Mouse (Mus musculus) lung, embryonic 15.5 days (tissue): ENCODE results near the gene Sfxn4. TPM values are rescaled to one million over a fixed set of nuclear protein-coding genes. Genes with fewer than 3 reads are reported as not detected.
"Not testable (repeated sequence)": the region's sequence is repeated elsewhere in the genome, so short reads cannot be mapped to it uniquely, and the experiment has no call there.

ENCODE experiments used
- ATAC-seq: fragments of 200-750 bp; cut with Nextera tagmentation; 2 replicates; pipeline ENCODE4 v1.8.0; 2017; ENCODE audit warnings: moderate number of reproducible peaks, borderline replicate concordance; ENCODE audit not compliant: low FRiP score, low TSS enrichment; ENCODE audit errors: extremely low read depth
- H3K27ac ChIP-seq: fragments of 300-500 bp; sonication (generic); 2 replicates; pipeline ENCODE4 v1.5.1; 2015; ENCODE audit warnings: moderate library complexity, mild to moderate bottlenecking, inconsistent platforms
- H3K27me3 ChIP-seq: fragments of 300-500 bp; sonication (generic); 2 replicates; pipeline ENCODE4 v1.6.1; 2015; ENCODE audit warnings: inconsistent platforms
- H3K36me3 ChIP-seq: fragments of 300-500 bp; sonication (generic); 2 replicates; pipeline ENCODE4 v1.6.1; 2015; ENCODE audit warnings: inconsistent platforms
- H3K4me1 ChIP-seq: fragments of 300-500 bp; sonication (generic); 2 replicates; pipeline ENCODE4 v1.6.1; 2015; ENCODE audit warnings: inconsistent platforms
- H3K4me2 ChIP-seq: fragments of 300-500 bp; sonication (generic); 2 replicates; pipeline ENCODE4 v1.6.1; 2015; ENCODE audit warnings: inconsistent platforms, mild to moderate bottlenecking, moderate library complexity
- H3K4me3 ChIP-seq: fragments of 300-500 bp; sonication (generic); 2 replicates; pipeline ENCODE4 v1.5.1; 2015; ENCODE audit warnings: mild to moderate bottlenecking, inconsistent platforms
- H3K9ac ChIP-seq: fragments of 300-500 bp; sonication (generic); 2 replicates; pipeline ENCODE4 v1.6.1; 2015; ENCODE audit warnings: inconsistent platforms
- H3K9me3 ChIP-seq: fragments of 300-500 bp; sonication (generic); 2 replicates; pipeline ENCODE4 v1.6.1; 2016; ENCODE audit warnings: inconsistent platforms
- WGBS: fragments of 180-500 bp; shearing (Covaris S2); methylation state at CpG from one replicate; pipeline ENCODE4 v1.1.7; 2015; 5-methylcytosine and 5-hydroxymethylcytosine counted together
- polyA plus RNA-seq: library from polyadenylated mRNA; unstranded; fragments of >200 nt; fragmentation: Nextera tagmentation; extraction: Ambion mirVana; gene quantifications from 2 replicates; pipeline ENCODE4 v1.2.1, GENCODE M21; 2015

Gene Sfxn4
- polyA plus RNA-seq, 1 experiment from 2014 or later: 7.1 TPM

GRCm38 (mm10) chr19:60887637-60888036, 26.4 kb upstream of the Sfxn4 start:
- WGBS: 74% methylated on average over 2 of the region's 2 CpGs
- Histone ChIP-seq H3K4me2 (no peak overlapping the region), H3K9ac (no peak overlapping the region), H3K27me3 (no peaks in the 10 kb centered on the region), H3K9me3 (no peaks in the 10 kb centered on the region), H3K4me3 (no peak overlapping the region), H3K36me3 (no peaks in the 10 kb centered on the region), H3K27ac (no peak overlapping the region), H3K4me1 (peaks cover 25% of the 10 kb centered on the region)
- ATAC-seq: no peak

GRCm38 (mm10) chr19:60883129-60883528, 21.9 kb upstream of the Sfxn4 start:
- H3K36me3 ChIP-seq: no peaks in the 10 kb centered on the region
- no peak for ATAC-seq
- no peak overlapping the region for H3K9ac ChIP-seq
- H3K4me3 ChIP-seq: no peak overlapping the region
- WGBS: 8% methylated on average over 3 of the region's 3 CpGs
- no peaks in the 10 kb centered on the region for H3K4me1 ChIP-seq
- H3K27ac ChIP-seq: no peak overlapping the region
- no peaks in the 10 kb centered on the region for H3K27me3 ChIP-seq
- H3K9me3 ChIP-seq: no peaks in the 10 kb centered on the region
- no peak overlapping the region for H3K4me2 ChIP-seq

- H3K4me2 ChIP-seq: peak within 1 kb of the TSS; percentile 63
- WGBS: under 1% methylated on average over 28 of the region's 28 CpGs
- peak; percentile 97 for ATAC-seq
- H3K9ac ChIP-seq: peak within 1 kb of the TSS; percentile 66
- H3K36me3 ChIP-seq: peaks cover 10% of the 10 kb centered on the region
- peaks cover 14% of the 10 kb centered on the region for H3K4me1 ChIP-seq
- H3K4me3 ChIP-seq: peak within 1 kb of the TSS; percentile 66
- H3K27ac ChIP-seq: peak within 1 kb of the TSS; percentile 73
- no peaks in the 10 kb centered on the region for H3K27me3 ChIP-seq
- no peaks in the 10 kb centered on the region for H3K9me3 ChIP-seq
Observed at GRCm38 (mm10) chr19:60874064-60874694, 12.9 kb upstream of the Sfxn4 start, which contains the start of gene Prdx3. TSS of gene Prdx3 (minus strand) at chr19:60874556.

- Histone ChIP-seq H3K4me2 (peak overlapping the region; percentile 63), H3K36me3 (peaks cover 12% of the 10 kb centered on the region), H3K9me3 (no peaks in the 10 kb centered on the region), H3K27me3 (no peaks in the 10 kb centered on the region), H3K27ac (peak overlapping the region; percentile 73), H3K9ac (peak overlapping the region; percentile 66), H3K4me1 (peaks cover 14% of the 10 kb centered on the region), H3K4me3 (peak overlapping the region; percentile 66)
- 10% methylated on average over 4 of the region's 4 CpGs for WGBS
- no peak for ATAC-seq
Observed at GRCm38 (mm10) chr19:60873501-60873900, 12.2 kb upstream of the Sfxn4 start.

- 18% methylated on average over 1 of the region's 1 CpGs for WGBS
- no peak overlapping the region for H3K27ac ChIP-seq
Observed at GRCm38 (mm10) chr19:60872272-60872671, 11.0 kb upstream of the Sfxn4 start.

GRCm38 (mm10) chr19:60871366-60871765, 10.1 kb upstream of the Sfxn4 start:
- H3K4me2 ChIP-seq: no peak overlapping the region
- H3K9ac ChIP-seq: no peak overlapping the region
- H3K36me3 ChIP-seq: peaks cover 27% of the 10 kb centered on the region
- 89% methylated on average over 5 of the region's 5 CpGs for WGBS
- ATAC-seq: no peak
- no peaks in the 10 kb centered on the region for H3K27me3 ChIP-seq
- H3K4me3 ChIP-seq: no peak overlapping the region
- peaks cover 14% of the 10 kb centered on the region for H3K4me1 ChIP-seq
- no peaks in the 10 kb centered on the region for H3K9me3 ChIP-seq
- H3K27ac ChIP-seq: no peak overlapping the region

More at GRCm38 (mm10) chr19:60872272-60872671, 11.0 kb upstream of the Sfxn4 start:
- H3K9me3 ChIP-seq: no peaks in the 10 kb centered on the region
- H3K27me3 ChIP-seq: no peaks in the 10 kb centered on the region
- ATAC-seq: no peak
- no peak overlapping the region for H3K9ac ChIP-seq
- peaks cover 14% of the 10 kb centered on the region for H3K4me1 ChIP-seq
- H3K4me2 ChIP-seq: no peak overlapping the region
- peaks cover 21% of the 10 kb centered on the region for H3K36me3 ChIP-seq
- no peak overlapping the region for H3K4me3 ChIP-seq

- Histone ChIP-seq H3K4me2 (no peak overlapping the region), H3K27me3 (no peaks in the 10 kb centered on the region), H3K9me3 (no peaks in the 10 kb centered on the region), H3K27ac (no peak overlapping the region), H3K36me3 (peaks cover 30% of the 10 kb centered on the region), H3K4me1 (peaks cover 14% of the 10 kb centered on the region), H3K4me3 (no peak overlapping the region), H3K9ac (no peak overlapping the region)
- ATAC-seq: no peak
- 88% methylated on average over 1 of the region's 1 CpGs for WGBS
Observed at GRCm38 (mm10) chr19:60870489-60870888, 9.2 kb upstream of the Sfxn4 start.

- not testable (repeated sequence) for H3K27ac ChIP-seq, H3K4me2 ChIP-seq, H3K27me3 ChIP-seq, H3K9me3 ChIP-seq, ATAC-seq, H3K9ac ChIP-seq, H3K4me1 ChIP-seq, H3K4me3 ChIP-seq
- 90% methylated on average over 4 of the region's 4 CpGs for WGBS
- peaks cover 51% of the 10 kb centered on the region for H3K36me3 ChIP-seq
Observed at GRCm38 (mm10) chr19:60866169-60866568, 4.9 kb upstream of the Sfxn4 start.

- Histone ChIP-seq H3K27me3 (no peaks in the 10 kb centered on the region), H3K4me2 (no peak overlapping the region), H3K4me1 (no peaks in the 10 kb centered on the region), H3K9ac (no peak overlapping the region), H3K36me3 (peaks cover 7% of the 10 kb centered on the region; the same call in 1 of the 2 replicates), H3K4me3 (no peak overlapping the region), H3K27ac (no peak overlapping the region), H3K9me3 (no peaks in the 10 kb centered on the region)
- no peak for ATAC-seq
Observed at GRCm38 (mm10) chr19:60845731-60846130, 15.5 kb downstream of the Sfxn4 start.

GRCm38 (mm10) chr19:60843324-60843723, 18.0 kb downstream of the Sfxn4 start:
- H3K27ac ChIP-seq: no peak overlapping the region

GRCm38 (mm10) chr19:60837747-60838146, 23.5 kb downstream of the Sfxn4 start:
- ATAC-seq: 0 out of 2 replicates have a peak, but pooled peaks have one; percentile 31
- H3K4me2 ChIP-seq: no peak overlapping the region
- no peaks in the 10 kb centered on the region for H3K4me1 ChIP-seq
- WGBS: 53% methylated on average over 1 of the region's 1 CpGs
- no peaks in the 10 kb centered on the region for H3K9me3 ChIP-seq
- H3K4me3 ChIP-seq: no peak overlapping the region
- H3K9ac ChIP-seq: no peak overlapping the region
- H3K36me3 ChIP-seq: peaks cover 52% of the 10 kb centered on the region
- no peak overlapping the region for H3K27ac ChIP-seq
- no peaks in the 10 kb centered on the region for H3K27me3 ChIP-seq

More at GRCm38 (mm10) chr19:60843324-60843723, 18.0 kb downstream of the Sfxn4 start:
- no peak overlapping the region for H3K4me3 ChIP-seq
- no peaks in the 10 kb centered on the region for H3K4me1 ChIP-seq
- H3K9me3 ChIP-seq: no peaks in the 10 kb centered on the region
- peaks cover 15% of the 10 kb centered on the region for H3K36me3 ChIP-seq
- no peak overlapping the region for H3K9ac ChIP-seq
- no peaks in the 10 kb centered on the region for H3K27me3 ChIP-seq
- ATAC-seq: no peak
- H3K4me2 ChIP-seq: no peak overlapping the region

GRCm38 (mm10) chr19:60818677-60819076, 42.6 kb downstream of the Sfxn4 start:
- H3K4me3 ChIP-seq: no peak overlapping the region
- H3K4me2 ChIP-seq: no peak overlapping the region
- WGBS: 86% methylated on average over 6 of the region's 6 CpGs
- H3K27me3 ChIP-seq: no peaks in the 10 kb centered on the region
- peaks cover 62% of the 10 kb centered on the region for H3K36me3 ChIP-seq
- H3K27ac ChIP-seq: no peak overlapping the region
- no peak overlapping the region for H3K9ac ChIP-seq
- H3K4me1 ChIP-seq: no peaks in the 10 kb centered on the region
- no peak for ATAC-seq
- no peaks in the 10 kb centered on the region for H3K9me3 ChIP-seq
